Mouse (Mus musculus): ENCODE results near the gene Ahcyl2.

Gene Ahcyl2

DNA sequence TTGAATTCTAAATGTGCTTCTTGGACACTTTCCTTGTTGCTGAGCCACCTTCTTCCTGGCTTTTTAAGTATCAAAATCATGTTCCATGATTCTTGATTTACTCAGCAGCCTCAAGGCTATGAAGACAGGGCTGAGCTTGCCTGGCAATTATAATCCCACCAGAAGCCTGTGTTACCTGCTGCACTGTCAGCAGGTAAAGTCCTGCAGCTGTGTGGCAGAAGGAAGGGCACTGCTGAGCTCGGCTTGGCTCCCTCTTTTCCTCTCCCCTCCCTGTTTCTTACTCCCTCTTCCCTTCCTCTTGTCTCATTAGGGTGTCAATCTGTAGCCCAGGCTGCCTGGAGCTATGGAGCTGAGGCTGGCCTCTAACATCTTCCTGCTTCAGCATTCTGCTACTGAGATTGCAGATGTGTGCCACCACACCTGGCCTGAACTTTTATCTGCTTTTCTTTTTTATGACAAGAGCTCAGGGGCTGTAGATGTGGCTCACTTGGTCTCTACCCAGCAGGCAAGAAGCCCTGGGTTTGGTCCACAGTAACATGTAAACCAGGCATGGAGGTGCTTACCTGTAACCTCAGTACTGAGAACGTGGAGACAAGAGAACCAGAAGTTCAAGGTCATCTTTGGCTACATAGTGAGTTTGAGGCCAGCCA is 3.0 kb downstream of the Ahcyl2 start:
- no peak for DNase-seq

DNA sequence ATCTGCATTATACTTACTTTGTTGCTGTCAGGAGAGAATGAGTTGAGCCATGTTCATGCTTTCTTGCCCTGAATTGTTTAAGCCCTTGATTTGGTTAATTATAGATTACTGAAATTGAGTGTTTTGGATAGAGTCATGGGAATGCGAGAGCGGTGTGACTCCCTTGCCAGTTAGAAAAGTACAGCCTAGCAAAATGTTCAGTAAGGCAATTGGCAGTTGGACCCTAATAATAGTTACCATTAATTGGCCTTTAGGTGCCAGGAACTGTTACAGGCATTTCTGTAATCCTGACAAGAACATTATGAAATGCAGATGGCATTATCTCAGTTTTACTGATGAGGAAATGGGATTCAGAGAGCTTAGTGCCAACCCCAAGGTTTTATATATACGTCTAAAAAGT is 4.4 kb downstream of the Ahcyl2 start:
- DNase-seq, result no peak

DNA sequence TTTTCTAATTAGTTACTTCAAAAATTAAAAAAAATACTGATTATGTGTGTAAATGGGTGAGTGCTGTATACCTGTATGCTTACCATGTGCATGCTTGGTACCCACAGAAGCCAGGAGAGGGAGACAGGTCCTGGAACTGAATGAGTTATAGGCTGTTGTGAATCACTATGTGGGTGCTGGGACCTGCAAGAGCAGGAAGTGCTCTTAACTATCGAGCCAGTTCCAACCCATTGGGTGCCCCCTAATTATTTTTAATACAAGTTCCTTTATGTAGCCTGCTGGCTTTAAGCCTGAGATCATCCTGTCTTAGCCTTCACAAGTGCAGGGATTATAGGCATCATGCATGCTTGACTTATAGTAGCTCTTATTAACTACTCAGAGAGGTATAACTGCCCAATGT is 6.3 kb downstream of the Ahcyl2 start:
- no peak for DNase-seq

DNA sequence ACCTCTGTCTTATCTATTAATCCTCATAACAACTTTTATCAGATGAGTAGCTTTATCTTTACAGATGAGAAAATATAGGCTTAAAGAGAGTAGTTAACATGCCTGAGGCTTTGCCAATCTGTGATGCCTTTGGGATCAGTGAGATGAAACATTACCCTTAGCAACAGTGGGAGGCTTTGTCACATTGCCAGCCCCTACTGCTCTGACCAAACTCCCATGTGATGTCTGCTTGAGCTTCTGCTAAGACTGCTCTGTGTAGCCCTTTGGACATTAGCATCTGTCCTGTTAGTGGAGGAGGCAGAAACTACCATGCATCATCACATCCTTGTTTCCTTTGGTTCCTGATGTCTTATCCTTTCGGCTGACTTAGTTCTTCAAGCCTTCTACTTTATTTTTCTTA is 7.8 kb downstream of the Ahcyl2 start:
- peak; percentile 80 to 88 for DNase-seq

DNA sequence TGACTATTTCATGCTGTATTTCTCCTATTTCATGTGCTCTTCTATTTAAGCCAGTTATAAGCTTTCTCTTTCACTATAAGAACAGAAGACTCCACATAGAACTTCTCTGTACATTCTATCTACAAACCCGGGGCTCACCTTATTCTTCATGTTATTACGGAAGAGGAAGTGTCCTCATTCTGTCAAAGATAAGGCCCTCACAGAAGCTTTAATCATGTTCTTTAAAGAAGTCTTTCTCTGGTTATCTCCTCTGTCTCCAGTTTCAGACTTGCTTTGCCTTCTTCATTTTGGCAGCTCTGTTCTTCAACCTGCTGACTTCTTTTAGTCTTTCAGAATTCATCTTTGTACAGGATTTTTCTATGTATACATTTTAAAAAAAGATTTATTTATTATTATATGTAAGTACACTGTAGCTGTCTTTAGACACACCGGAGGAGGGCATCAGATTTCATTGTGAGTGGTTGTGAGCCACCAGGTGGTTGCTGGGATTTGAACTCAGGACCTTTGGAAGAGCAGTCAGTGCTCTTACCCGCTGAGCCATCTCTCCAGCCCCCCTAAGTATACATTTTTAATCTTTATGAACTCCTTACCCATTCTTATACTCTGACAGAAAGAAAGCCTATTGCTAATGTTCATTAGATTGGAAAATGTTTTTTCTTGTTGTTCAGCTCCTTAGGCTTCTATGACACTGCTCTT is 8.9 kb downstream of the Ahcyl2 start:
- DNase-seq, result no peak

DNA sequence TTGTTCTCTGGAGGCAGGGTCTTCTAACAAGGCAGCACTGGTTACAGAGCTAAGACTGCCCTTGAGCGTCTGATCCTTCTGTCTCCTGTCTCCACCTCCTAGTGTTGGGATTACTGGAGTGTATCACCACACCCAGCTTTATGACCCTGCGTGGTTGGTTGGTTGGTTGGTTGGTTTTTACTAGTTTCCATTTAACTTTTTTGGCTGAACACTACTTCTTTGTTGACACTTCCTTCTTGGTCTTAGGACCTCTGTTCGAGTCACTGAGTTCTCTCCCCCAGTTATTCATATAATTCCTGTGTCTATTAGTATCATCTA is 9.4 kb downstream of the Ahcyl2 start:
- DNase-seq, result peak; percentile 32 to 41

DNA sequence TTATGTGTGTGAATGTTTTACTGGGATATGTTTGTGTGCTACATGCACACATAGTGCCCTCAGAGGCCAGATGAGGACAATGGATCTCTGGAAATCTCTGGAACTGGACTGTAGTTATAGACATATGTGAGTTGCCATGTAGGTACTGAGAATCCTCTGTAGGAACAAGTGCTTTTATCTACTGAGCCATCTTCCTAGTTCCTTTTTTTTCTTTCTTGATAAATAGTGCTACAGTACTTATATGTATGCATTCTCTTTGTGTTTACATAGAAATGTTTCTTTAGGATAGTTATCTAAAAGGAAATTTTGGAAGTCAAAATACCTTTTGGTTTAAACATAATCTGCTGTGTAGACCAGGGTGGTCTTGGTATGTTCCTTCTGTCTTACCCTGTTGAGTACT is 12.3 kb downstream of the Ahcyl2 start:
- no peak for DNase-seq

DNA sequence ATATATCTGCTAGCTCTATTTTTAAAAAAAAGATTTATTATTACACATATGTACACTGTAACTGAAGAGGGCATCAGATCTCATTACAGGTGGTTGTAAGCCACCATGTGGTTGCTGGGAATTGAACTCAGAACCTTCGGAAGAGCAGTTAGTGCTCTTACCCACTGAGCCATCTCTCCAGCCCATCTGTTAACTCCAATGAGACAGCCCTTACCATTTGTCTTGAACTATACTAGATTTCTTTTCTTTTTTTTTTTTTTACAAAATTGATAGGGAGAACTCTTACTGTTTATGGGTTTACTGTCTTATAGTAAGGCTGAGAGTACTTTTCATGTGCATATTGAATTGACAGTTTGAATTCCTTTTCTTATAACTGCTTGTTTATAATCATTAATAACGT is 12.8 kb downstream of the Ahcyl2 start:
- DNase-seq, result no peak

DNA sequence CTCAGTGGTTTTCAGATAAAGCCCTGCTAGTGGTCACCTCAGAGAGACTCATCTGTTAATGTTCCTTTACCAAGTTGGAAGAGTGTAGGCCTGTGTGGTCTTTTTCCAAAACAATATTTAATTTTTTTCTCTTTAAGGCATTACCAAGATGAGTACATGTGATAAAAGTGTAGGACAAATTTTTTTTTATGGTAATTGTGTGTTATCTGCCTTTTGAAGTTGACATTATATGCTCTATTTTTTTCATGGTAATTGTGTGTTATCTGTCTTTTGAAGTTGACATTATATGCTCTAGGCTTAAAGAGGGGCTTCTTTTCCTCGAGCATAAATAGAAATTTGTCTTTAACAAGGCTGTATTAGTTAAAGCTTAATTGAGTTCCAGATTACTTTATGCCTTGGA is 14.4 kb downstream of the Ahcyl2 start:
- no peak for DNase-seq

DNA sequence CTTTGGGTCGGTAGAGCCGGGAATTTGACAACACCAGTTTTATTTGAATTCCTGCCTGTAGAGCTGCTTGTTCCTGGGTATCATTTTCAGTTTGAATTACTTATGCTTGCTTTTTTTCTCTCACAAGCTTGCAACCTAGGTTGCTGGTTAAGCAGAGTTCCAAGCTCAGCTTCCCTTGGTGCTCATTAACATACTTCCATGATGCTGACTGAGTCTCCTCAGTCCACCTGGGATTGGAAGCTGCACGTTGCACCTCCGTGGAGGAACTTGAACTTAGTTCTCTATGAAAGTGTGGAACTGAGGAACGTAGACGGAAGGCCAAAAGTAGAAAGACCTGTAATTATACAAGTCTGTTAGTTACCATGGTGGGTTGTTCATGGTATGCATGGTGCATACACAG is 16.1 kb downstream of the Ahcyl2 start:
- DNase-seq, result peak; percentile 24 to 35

DNA sequence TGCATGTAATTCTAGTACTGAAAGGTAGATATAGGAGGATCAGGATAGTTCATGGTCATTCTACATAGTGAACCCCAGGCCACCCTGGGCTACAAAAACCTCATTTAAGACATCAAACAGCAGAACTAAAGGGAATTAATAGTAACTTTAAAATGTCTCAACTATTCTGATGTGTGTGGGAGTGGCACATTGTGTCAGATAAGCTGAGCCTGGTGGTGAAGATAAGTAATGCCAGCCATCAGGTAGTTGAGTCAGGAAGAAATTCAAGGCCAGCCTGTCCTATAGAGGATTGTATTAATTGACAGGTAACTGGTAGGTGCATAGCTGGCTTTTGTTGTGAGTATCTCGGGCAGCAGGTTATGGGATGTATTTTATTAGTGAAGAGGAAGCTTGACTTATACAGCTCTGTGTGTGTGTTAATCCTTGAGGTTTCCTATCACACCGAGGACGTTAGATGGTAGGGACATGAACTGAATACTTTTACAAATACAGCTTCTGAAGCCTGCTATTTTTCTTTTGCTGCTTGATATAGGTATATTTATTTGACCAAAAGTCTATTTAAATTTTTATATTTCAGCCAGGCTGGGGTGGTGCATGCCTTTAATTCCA is 16.7 kb downstream of the Ahcyl2 start:
- DNase-seq, result no peak

DNA sequence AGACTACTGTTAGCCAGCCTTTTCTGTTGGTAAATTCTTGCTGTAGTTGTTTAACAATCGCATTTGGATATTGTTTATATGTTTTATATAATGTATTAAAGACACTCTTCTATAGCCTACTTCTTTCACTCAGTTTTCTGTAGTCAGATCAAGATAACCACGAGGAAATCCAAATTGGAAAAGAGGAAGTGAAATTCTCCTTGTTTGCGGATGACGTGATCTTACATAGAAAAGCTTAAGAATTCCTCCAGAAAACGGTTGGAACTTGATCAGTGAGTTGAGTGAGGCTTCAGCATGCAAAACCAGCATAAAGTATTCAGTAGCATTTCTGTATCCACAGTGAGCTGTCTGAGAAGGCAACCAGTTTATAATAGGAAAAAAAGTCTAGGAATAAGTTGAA is 17.9 kb downstream of the Ahcyl2 start:
- no peak for DNase-seq

DNA sequence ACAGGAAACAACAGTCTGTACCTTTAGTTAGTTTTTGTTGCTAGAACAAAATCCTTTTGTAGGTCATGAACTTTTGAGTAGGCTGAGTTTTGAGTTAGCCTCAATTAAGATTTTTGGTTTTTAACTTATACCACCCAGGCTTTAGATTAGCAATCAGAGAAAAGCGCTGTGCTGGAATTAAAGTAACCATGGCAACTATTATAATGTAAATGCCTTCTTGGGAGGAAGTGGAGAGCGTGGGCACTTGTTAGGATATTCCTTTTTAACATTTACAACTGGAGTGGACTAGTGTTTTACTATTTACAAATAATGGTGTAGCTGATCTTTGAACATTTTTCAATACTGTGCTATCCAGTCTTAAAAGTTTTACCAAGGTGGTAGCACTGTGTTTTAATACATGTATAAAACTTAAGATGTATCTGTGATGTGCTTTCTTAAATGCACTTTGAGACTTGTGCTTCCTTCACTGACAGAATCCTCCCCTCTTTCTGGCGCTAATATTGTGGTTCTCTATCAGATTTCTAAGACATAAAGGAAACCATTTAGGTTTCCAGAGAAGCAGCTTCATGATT is 21.1 kb downstream of the Ahcyl2 start:
- DNase-seq, result no peak

DNA sequence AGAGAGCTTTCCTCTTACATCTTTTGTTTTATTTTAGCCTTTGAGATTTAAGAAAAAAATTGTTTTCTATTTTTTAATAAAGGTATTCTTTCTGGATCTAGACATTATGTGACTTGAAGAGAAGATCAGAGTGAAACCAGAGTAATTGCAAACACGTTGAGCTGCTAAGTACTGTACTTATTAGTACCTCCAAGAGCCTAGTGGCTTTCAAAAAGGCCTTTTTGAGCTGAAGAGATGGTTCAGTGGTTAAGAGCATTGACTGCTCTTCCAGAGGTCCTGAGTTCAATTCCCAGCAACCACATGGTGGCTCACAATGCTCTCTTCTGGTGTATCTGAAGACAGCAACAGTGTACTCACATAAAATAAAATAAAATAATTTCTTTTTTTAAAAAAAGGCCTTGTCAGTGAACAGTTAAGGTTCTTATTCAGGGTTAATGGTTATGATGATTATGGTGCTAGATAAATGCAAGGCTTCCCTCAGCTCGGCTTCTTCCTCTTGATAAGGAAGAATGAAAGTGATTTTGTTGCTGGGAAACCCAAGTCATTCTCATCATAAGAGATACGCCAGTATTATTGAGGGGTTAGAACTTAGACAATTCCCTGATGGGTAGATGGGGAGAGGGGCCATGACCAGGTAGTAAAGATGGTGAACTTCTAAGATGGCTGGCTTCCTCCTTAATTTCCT is 22.3 kb downstream of the Ahcyl2 start:
- DNase-seq, result no peak

DNA sequence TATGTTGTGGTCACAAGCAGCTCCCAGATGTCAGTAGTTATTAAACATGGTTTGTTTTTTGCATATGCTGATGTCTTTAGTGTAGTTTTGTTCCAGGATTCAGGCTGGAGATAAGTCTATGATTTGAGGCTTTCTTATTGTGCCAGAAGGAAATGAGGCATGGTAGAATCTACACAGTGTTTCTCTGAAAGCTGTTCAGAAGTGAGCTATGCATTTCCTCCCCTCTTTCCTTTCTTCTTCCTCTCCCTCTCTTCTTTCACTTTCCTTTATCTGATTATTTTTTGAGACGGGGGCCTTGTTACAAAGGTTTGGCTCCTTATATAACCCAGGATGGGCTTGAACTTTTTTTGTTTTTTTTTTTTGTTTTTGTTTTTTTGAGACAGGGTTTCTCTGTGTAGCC is 25.7 kb downstream of the Ahcyl2 start:
- DNase-seq, result no peak

DNA sequence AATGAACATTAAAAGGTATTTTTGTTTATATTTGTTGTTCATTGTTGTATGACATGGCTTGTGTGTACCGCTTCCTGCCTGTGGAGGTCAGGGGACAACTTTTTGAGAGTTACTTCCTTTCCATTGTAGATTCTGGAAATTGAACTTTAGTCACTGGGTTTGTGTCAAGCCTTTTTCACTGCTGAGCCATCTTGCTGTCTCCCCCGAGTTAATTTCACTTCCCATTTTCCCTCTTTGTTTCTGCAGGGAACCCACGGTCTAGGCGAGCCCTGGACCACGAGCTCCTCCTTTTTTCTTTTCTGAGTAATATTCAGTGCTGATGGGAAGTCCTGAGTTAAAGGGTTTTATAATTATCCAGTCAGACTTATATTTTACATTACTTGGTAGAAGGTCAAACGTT is 26.8 kb downstream of the Ahcyl2 start:
- DNase-seq, result no peak

DNA sequence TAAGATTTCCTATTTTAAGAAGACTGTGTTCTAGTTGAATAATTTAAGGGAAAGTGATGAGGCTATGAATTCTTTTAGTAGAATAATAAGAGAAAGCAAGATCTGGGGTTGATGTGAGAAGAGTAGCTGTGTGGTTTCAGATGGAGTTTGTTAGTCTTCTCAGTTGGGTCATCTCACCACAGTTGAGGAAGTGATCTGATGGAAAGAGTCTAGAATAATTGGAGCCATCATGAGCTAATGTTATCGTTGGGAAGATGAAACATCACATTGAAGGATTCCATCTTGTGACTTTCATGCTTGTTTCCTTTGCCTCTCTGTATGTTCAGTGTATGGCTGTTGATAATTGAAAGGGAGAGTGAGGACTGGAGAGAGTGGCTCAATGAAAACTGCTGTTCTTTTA is 35.2 kb downstream of the Ahcyl2 start:
- DNase-seq, result no peak

DNA sequence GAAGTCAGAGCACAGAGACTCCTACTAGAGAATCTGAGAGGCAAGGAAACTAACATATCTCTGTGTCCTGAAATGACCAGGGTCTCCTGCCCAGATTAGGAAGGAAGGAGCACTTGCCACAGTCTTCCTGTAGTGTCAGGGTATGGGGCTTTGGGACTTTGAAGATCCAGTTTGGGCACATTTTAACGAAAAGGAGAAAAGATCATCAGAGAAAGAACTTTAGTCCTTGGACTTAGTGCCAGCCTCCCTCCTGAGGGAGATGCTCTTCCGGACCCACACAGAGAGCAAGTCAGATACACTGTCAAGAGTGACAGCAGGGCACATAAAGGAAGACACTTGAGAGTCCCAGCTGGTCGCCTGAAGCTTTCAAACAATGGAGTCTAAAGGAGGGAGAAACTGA is 36.2 kb downstream of the Ahcyl2 start:
- peak in 1 of 2 experiments; percentile 44 for DNase-seq

DNA sequence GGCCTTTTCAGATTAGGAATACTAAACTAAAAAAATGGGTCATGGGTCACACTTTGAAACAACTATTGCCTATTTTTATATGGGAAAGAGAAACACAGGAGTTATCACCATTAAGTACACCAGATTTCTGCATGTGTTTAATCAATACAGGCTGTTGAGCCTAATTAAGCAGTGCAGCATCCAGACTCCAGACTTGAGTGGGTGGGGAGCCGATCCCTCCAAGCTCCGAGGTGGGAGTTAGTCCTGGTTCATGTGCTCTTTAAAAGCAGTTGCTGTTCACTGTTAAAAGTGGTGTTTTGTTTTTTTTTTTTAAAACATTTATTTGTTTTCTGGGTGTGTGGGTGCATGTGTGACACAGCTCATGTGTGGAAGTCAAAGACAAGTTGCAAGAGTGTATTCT is 37.6 kb downstream of the Ahcyl2 start:
- no peak for DNase-seq

DNA sequence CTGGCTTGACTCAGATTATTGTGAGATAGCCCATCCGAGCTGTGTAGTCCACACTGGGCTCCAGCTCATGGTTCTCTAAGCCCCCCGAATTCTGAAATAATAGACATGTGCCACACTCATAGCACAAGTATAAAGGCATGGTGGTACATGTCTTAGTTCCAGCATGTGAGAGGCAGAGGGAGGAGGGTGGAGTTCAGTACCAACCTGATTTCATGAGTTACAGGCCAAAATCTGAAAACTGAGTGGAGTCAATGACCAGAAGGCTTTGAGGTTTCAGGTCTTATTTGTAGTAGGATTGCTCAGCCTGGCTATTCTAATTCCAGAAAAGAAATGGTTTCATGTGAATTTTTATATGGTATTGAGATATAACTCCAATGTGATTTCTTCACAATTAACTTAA is 44.3 kb downstream of the Ahcyl2 start:
- no peak for DNase-seq

DNA sequence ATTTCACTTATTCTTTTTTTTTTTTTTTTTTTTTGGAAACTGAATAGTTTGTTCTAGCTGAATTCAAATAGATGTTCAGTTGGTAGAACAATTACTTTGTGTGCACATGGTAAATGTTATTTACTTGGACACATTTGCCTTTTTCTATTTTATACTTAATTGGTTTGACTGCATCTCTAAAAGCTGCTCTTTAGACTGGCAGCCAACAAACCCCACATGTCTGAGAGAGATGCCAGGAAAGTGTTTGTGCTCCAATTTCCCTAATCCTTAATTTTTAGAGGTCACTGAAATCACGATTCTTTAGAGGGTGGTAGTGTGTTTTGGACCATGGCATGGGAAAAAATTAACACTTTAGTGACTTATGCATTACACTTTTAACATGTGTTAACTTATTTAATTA is 44.8 kb downstream of the Ahcyl2 start:
- no peak for DNase-seq

DNA sequence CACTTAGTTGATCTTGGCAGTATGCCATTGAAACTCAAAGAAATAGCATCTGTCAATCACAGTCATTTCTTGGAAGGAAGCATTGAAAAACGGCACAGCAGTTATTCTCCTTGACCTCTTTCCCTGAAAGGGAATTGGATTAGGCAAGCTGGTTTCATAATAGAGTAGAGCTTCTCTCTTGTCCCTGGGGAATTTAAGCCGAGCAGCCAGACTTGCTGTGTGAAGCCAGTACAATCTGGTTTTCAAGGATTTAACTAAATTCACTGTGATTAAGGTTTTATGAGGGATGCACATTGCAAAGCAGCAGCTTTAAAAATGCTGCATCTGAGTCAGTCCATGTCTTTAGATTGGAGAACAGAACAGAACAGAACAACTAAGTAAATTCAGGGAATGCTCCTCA is 46.8 kb downstream of the Ahcyl2 start:
- DNase-seq, result no peak

DNA sequence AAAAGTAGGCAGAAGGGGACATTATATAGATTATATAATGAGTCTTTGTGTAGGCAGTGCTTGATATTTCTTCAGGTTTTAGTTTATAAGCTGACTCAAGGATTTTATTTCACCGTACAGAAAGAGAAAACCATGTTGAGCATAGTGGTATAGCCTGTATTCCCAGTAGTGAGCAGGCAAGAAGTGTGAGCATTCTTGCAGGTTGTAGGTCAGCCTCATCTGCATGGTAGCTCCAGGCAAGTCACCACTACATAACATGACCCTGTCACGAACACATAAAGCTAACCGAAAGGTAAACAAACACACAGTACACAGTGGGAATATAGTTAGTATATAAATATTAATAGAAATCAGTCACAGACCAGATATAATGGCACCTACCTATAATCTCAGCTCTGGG is 47.2 kb downstream of the Ahcyl2 start:
- DNase-seq, result no peak

DNA sequence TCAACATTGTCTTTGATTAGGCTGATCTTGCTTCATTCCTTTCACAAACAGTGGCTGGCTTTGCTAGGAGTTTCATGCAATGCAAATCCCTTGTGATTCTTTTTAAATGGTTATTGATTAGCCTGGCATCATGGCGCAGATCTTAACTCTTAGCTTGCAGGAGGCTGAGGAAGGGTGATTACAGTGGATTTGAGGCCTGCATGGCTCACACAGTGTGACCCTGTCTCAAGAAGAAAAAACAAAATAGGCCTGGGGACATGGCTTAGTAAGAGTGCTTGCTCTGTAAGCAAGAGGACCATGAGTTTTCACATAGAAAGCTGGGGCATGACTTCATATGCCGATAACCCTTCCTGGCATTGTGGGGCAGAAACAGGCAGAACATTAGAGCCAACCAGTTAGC is 47.8 kb downstream of the Ahcyl2 start:
- no peak for DNase-seq

All from kidney, adult 8-10 months (tissue).